Mouse (Mus musculus): ENCODE measurements around the gene Pde4dip. TPM values are rescaled to one million over a fixed set of nuclear protein-coding genes. Genes with fewer than 3 reads are reported as not detected.

Pde4dip gene
- polyA plus RNA-seq, 1 experiment from 2014 or later = 27.1 TPM

- WGBS = 78% methylated on average over 4 of the region's 4 CpGs
- H3K9me3 ChIP-seq (ENCODE audit: control insufficient read depth, low read depth, low read length) = no peaks in the 10 kb centered on the region
- no peak overlapping the region for H3K9ac ChIP-seq (replicated peaks; ENCODE audit: low read depth, low read length)
- H3K4me2 ChIP-seq (replicated peaks; ENCODE audit: low read depth, low read length) = no peak overlapping the region
- no peaks in the 10 kb centered on the region for H3K4me1 ChIP-seq (ENCODE audit: control insufficient read depth, insufficient read depth, low read length)
- no peak overlapping the region for H3K4me3 ChIP-seq (ENCODE audit: low read depth, low read length)
- no peaks in the 10 kb centered on the region for H3K27me3 ChIP-seq (ENCODE audit: control insufficient read depth, insufficient read depth, low read length)
- no peak overlapping the region for H3K27ac ChIP-seq (ENCODE audit: low read length)
- H3K36me3 ChIP-seq (ENCODE audit: control insufficient read depth, insufficient read depth, low read length) = no peaks in the 10 kb centered on the region
- no peak for ATAC-seq (ENCODE audit: insufficient number of reproducible peaks, insufficient read depth, low FRiP score, low read depth)
These were observed 202.0 kb downstream of the Pde4dip start for GRCm38 (mm10) chr3:97686372-97687117.

DNA sequence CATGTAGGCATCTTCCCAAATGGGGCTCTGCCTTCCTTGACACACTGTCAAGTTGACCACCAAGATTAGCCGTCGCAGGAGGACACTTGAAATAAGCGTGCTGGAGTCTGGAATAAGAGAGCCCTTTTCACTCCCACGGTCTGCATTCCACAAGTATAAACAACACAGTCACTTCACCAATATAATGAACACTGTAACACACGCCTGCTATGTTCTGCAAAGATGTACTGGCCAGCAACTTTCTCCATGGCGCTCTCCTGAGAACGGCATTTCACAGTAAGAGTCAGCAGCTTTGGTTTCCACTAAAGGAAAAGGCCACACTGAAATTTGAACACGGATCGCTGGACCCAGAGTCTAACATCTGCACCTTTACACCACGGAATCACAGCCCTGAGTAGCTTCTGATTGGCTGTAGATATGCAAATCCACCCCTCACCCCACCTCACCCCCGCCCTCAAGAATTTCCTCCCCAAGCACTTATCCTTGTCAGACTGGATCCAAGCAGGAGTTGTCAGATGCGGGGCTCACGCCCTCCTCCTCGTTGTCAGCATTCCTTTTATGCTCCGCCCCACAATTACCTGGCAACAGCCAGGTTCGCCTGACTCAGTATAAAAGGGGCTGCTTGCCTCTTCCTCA lies 204.8 kb downstream of the Pde4dip start:
- H3K4me3 ChIP-seq (ENCODE audit: low read depth, low read length) = no peak overlapping the region
- H3K27ac ChIP-seq (ENCODE audit: low read length) = no peak overlapping the region; the same call in 1 of the 2 replicates

GRCm38 (mm10) chr3:97682576-97682975 lies 205.9 kb downstream of the Pde4dip start:
- no peaks in the 10 kb centered on the region for H3K4me1 ChIP-seq (ENCODE audit: control insufficient read depth, insufficient read depth, low read length)
- H3K36me3 ChIP-seq (ENCODE audit: control insufficient read depth, insufficient read depth, low read length) = no peaks in the 10 kb centered on the region
- no peaks in the 10 kb centered on the region for H3K27me3 ChIP-seq (ENCODE audit: control insufficient read depth, insufficient read depth, low read length)
- H3K27ac ChIP-seq (ENCODE audit: low read length) = no peak overlapping the region
- peak overlapping the region; percentile 80 for H3K4me2 ChIP-seq (replicated peaks; ENCODE audit: low read depth, low read length)
- WGBS = 25% methylated on average over 5 of the region's 5 CpGs
- H3K9ac ChIP-seq (replicated peaks; ENCODE audit: low read depth, low read length) = no peak overlapping the region
- no peak for ATAC-seq (ENCODE audit: insufficient number of reproducible peaks, insufficient read depth, low FRiP score, low read depth)
- peak overlapping the region; percentile 29; the same call in 1 of the 2 replicates for H3K4me3 ChIP-seq (ENCODE audit: low read depth, low read length)
- no peaks in the 10 kb centered on the region for H3K9me3 ChIP-seq (ENCODE audit: control insufficient read depth, low read depth, low read length)

More for the DNA sequence above, 204.8 kb downstream of the Pde4dip start:
- ATAC-seq (ENCODE audit: insufficient number of reproducible peaks, insufficient read depth, low FRiP score, low read depth) = peak; percentile 68
- WGBS = 9% methylated on average over 16 of the region's 16 CpGs
- Histone ChIP-seq H3K4me2 (replicated peaks; ENCODE audit: low read depth, low read length) (peak overlapping the region; percentile 15; the same call in 1 of the 2 replicates), H3K36me3 (ENCODE audit: control insufficient read depth, insufficient read depth, low read length) (no peaks in the 10 kb centered on the region), H3K9ac (replicated peaks; ENCODE audit: low read depth, low read length) (no peak overlapping the region), H3K4me1 (ENCODE audit: control insufficient read depth, insufficient read depth, low read length) (no peaks in the 10 kb centered on the region), H3K27me3 (ENCODE audit: control insufficient read depth, insufficient read depth, low read length) (no peaks in the 10 kb centered on the region), H3K9me3 (ENCODE audit: control insufficient read depth, low read depth, low read length) (no peaks in the 10 kb centered on the region)

GRCm38 (mm10) chr3:97682159-97682502 lies 206.4 kb downstream of the Pde4dip start:
- Histone ChIP-seq H3K4me3 (ENCODE audit: low read depth, low read length) (peak overlapping the region; percentile 29), H3K9me3 (ENCODE audit: control insufficient read depth, low read depth, low read length) (no peaks in the 10 kb centered on the region), H3K9ac (replicated peaks; ENCODE audit: low read depth, low read length) (no peak overlapping the region), H3K4me1 (ENCODE audit: control insufficient read depth, insufficient read depth, low read length) (no peaks in the 10 kb centered on the region), H3K36me3 (ENCODE audit: control insufficient read depth, insufficient read depth, low read length) (no peaks in the 10 kb centered on the region), H3K27me3 (ENCODE audit: control insufficient read depth, insufficient read depth, low read length) (no peaks in the 10 kb centered on the region), H3K27ac (ENCODE audit: low read length) (no peak overlapping the region), H3K4me2 (replicated peaks; ENCODE audit: low read depth, low read length) (peak overlapping the region; percentile 80)
- 4% methylated on average over 11 of the region's 11 CpGs for WGBS
- no peak for ATAC-seq (ENCODE audit: insufficient number of reproducible peaks, insufficient read depth, low FRiP score, low read depth)

DNA sequence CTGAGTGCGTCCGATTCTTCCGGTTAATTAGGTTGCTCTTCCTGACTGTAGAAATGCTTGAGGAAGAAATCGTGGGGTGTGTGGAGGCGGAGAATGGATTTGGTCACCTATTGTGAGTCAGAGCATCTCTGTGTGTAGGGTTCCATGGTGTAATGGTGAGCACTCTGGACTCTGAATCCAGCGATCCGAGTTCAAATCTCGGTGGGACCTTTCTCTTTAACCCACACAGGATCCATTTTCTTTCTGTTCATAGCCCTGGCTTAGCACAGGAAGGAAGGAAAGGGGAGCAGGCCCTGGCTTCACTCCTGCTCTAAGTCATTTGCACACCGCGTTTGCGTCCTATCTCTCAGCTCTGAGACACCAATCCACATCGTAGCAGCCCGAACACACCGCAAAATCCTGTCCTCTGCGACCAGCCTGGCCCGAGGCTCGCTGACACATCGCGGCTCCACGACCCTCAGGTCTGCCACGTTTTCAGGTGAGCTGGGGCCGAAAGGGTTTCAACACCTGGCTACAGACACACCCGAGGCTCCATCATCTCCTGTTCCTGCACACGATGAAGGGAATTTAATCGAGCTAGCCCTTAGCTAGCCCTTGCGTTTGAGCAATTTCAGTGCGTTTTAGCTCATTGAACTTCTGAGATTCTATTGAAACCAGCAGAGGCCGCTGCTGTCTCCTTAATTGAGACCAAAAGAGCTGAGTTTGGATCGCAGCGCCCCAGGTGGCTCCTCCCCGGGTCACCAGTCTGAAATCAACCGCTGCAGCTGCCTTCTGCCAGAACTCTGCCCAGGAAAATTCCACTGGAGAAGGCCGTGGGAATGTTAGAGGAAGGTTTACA lies 207.0 kb downstream of the Pde4dip start:
- H3K9ac ChIP-seq (replicated peaks; ENCODE audit: low read depth, low read length) = no peak overlapping the region
- no peaks in the 10 kb centered on the region for H3K27me3 ChIP-seq (ENCODE audit: control insufficient read depth, insufficient read depth, low read length)
- WGBS = 2% methylated on average over 33 of the region's 33 CpGs
- ATAC-seq (ENCODE audit: insufficient number of reproducible peaks, insufficient read depth, low FRiP score, low read depth) = 0 out of 2 replicates have a peak, but pooled peaks have one; percentile 12
- H3K36me3 ChIP-seq (ENCODE audit: control insufficient read depth, insufficient read depth, low read length) = no peaks in the 10 kb centered on the region
- peak overlapping the region; percentile 80 for H3K4me2 ChIP-seq (replicated peaks; ENCODE audit: low read depth, low read length)
- peak overlapping the region; percentile 29 for H3K4me3 ChIP-seq (ENCODE audit: low read depth, low read length)
- no peaks in the 10 kb centered on the region for H3K9me3 ChIP-seq (ENCODE audit: control insufficient read depth, low read depth, low read length)
- no peak overlapping the region for H3K27ac ChIP-seq (ENCODE audit: low read length)
- H3K4me1 ChIP-seq (ENCODE audit: control insufficient read depth, insufficient read depth, low read length) = no peaks in the 10 kb centered on the region

DNA sequence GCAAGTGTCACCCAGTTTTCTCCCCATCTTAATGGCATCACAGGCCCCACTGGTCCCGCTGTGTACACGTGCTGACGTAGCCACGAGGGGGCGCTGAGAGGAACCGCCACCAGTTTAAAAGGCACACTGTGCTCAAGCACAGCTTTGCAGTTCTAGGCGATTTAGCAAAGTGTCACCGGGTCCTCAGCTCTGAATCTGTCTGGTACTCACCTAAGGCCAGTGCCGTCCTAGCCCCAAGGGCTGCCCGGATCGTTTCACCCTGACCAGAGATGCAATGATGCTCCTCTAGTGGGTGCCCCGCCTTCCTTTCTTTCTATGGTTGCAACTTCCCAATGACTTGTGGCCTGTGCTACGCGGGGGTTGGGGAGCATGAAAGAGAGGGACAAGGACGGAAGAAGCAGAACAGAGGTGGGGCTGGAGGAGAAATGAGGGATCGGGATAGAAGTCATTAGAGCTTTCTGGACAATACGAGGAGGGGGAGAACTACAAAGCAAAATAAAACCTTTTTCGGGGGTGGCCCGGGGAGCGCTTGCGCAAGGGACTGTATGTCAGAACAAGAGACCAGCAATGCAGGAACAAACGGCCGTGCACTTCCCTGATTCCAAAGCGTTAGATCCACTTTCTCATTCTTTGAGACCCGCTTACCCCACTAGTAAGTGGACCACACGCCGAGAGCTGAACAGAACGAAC lies 207.7 kb downstream of the Pde4dip start:
- peak overlapping the region; percentile 29 for H3K4me3 ChIP-seq (ENCODE audit: low read depth, low read length)
- H3K36me3 ChIP-seq (ENCODE audit: control insufficient read depth, insufficient read depth, low read length) = no peaks in the 10 kb centered on the region
- ATAC-seq (ENCODE audit: insufficient number of reproducible peaks, insufficient read depth, low FRiP score, low read depth) = peak; percentile 66; the same call in 1 of the 2 replicates
- peak overlapping the region; percentile 7; the same call in 1 of the 2 replicates for H3K9ac ChIP-seq (replicated peaks; ENCODE audit: low read depth, low read length)
- H3K9me3 ChIP-seq (ENCODE audit: control insufficient read depth, low read depth, low read length) = no peaks in the 10 kb centered on the region
- H3K4me1 ChIP-seq (ENCODE audit: control insufficient read depth, insufficient read depth, low read length) = no peaks in the 10 kb centered on the region
- H3K27me3 ChIP-seq (ENCODE audit: control insufficient read depth, insufficient read depth, low read length) = no peaks in the 10 kb centered on the region
- 6% methylated on average over 28 of the region's 28 CpGs for WGBS
- no peak overlapping the region for H3K27ac ChIP-seq (ENCODE audit: low read length)
- peak overlapping the region; percentile 80 for H3K4me2 ChIP-seq (replicated peaks; ENCODE audit: low read depth, low read length)

- no peaks in the 10 kb centered on the region for H3K9me3 ChIP-seq (ENCODE audit: control insufficient read depth, low read depth, low read length)
- no peak overlapping the region for H3K4me3 ChIP-seq (ENCODE audit: low read depth, low read length)
- no peak overlapping the region for H3K4me2 ChIP-seq (replicated peaks; ENCODE audit: low read depth, low read length)
- H3K4me1 ChIP-seq (ENCODE audit: control insufficient read depth, insufficient read depth, low read length) = no peaks in the 10 kb centered on the region
- H3K9ac ChIP-seq (replicated peaks; ENCODE audit: low read depth, low read length) = no peak overlapping the region
- no peak overlapping the region for H3K27ac ChIP-seq (ENCODE audit: low read length)
- no peaks in the 10 kb centered on the region for H3K27me3 ChIP-seq (ENCODE audit: control insufficient read depth, insufficient read depth, low read length)
- no peaks in the 10 kb centered on the region for H3K36me3 ChIP-seq (ENCODE audit: control insufficient read depth, insufficient read depth, low read length)
- no peak for ATAC-seq (ENCODE audit: insufficient number of reproducible peaks, insufficient read depth, low FRiP score, low read depth)
- WGBS = 85% methylated on average over 3 of the region's 3 CpGs
These were observed 210.1 kb downstream of the Pde4dip start for GRCm38 (mm10) chr3:97678416-97678815.

GRCm38 (mm10) chr3:97676126-97676525 lies 212.4 kb downstream of the Pde4dip start:
- no peaks in the 10 kb centered on the region for H3K36me3 ChIP-seq (ENCODE audit: control insufficient read depth, insufficient read depth, low read length)
- WGBS = 91% methylated on average over 3 of the region's 3 CpGs
- ATAC-seq (ENCODE audit: insufficient number of reproducible peaks, insufficient read depth, low FRiP score, low read depth) = no peak

More at GRCm38 (mm10) chr3:97676126-97676525, 212.4 kb downstream of the Pde4dip start:
- Histone ChIP-seq H3K4me2 (replicated peaks; ENCODE audit: low read depth, low read length) (no peak overlapping the region), H3K9ac (replicated peaks; ENCODE audit: low read depth, low read length) (no peak overlapping the region), H3K4me3 (ENCODE audit: low read depth, low read length) (no peak overlapping the region), H3K9me3 (ENCODE audit: control insufficient read depth, low read depth, low read length) (no peaks in the 10 kb centered on the region), H3K27ac (ENCODE audit: low read length) (no peak overlapping the region), H3K27me3 (ENCODE audit: control insufficient read depth, insufficient read depth, low read length) (no peaks in the 10 kb centered on the region), H3K4me1 (ENCODE audit: control insufficient read depth, insufficient read depth, low read length) (no peaks in the 10 kb centered on the region)
